Mouse (Mus musculus) kidney, adult 2 months (tissue): ENCODE data around the gene Klc2.

ENCODE experiments used
- CTCF ChIP-seq: fragments of 200-500 bp; conservative IDR thresholded peaks from 2 replicates; pipeline ENCODE4 v1.5.1; 2011; ENCODE audit warnings: low read depth, mild to moderate bottlenecking, control low read depth, low read length, moderate library complexity, mixed read lengths; ENCODE audit not compliant: insufficient read depth, insufficient read length
- POLR2A ChIP-seq: fragments of 200-500 bp; IDR thresholded peaks from one replicate; pipeline ENCODE4 v1.6.1; 2011; ENCODE audit warnings: low read depth, low read length, control low read depth

GRCm38 (mm10) chr19:5098363-5099143, 19.8 kb downstream of the Klc2 start, which contains the start of gene Cnih2:
- TF ChIP-seq CTCF = no peak
- no peak for TF ChIP-seq POLR2A
